Mouse (Mus musculus): ENCODE results near the gene Tab3. TPM values are rescaled to one million over a fixed set of nuclear protein-coding genes. Genes with fewer than 3 reads are reported as not detected.

Tab3 gene
- polyA plus RNA-seq (2014; fragmentation: Illumina TruSeq; extraction: RNeasy Lipid Tissue Mini Kit (QIAGEN cat#74804); ENCODE audit: low read depth, low replicate concordance): 8.6 TPM

GRCm38 (mm10) chrX:85573532-85574181 lies at the start of gene Tab3:
Gene Tab3, plus strand, starts transcription at chrX:85574022.

Other genes with a start within 250 kb of the Tab3 start
- gene Gk, start 202.8 kb downstream of the Tab3 start, polyA plus RNA-seq (2014; fragmentation: Illumina TruSeq; extraction: RNeasy Lipid Tissue Mini Kit (QIAGEN cat#74804); ENCODE audit: low read depth, low replicate concordance): 132 TPM

Data from liver, adult 10 weeks (tissue).